Mouse (Mus musculus): ENCODE measurements at regions not wholly inside any gene's neighbourhood (a gene's known extent, or its start where the extent isn't known, plus 50 kb on each side); places are given as distances from the start of the nearest gene placed in this dataset.

DNA sequence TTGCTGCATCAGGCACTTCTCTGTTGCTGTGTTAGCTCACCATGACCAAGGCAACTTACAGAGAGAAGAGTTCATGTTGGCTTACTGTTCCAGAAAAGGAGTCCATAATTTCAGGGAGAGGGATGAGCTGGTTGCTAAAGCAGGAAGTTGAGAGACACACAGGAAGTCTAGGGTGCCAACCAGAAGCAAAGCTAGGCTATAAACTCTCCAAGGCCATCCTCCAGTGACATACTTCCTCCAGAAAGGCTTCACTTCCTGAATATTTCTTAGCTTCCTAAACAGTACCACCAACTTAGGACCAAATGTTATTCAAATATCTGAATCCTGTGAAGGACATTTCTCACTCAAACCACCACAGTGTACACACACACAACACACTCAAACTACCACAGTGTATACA, 2010.6 kb downstream of the A830018L16Rik start:
- intact Hi-C loops (cut with DNase I): no loop called here
- no peak for DNase-seq (ENCODE audit: low spot score in 2 of 2)

DNA sequence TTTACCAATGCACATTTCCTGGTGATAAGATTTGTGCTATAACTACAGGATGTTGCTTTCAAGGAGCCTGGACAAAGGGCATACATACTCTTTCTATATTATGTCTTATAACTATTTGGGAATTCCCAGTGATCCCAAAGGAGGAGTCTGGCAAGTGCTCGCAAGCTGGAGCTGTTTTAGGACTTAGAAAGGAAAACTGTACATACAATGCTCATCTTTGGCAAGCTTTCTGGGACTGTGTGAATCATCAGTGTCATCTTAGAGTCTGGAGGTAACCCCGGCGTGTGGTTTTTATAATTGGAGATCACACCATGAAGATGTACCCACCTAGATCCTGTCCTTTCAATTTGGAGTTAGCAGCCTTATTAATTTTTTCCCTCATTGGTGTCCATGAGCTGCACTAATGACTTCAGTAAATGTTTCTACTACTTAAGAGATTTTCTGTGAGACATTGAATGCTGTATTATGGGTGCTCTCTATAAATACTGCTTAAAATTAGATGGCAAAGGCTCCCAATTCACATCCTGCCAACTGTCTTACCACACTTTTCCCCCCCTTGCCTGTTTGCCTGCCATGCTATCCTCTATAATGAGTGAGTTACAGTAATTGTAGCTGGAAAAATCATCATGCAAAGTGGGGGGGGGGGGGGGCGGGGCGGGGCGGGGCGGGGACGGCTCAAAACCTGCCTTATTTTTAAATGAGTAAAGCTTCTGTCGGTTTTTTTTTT, 2011.9 kb downstream of the A830018L16Rik start:
- peak in 1 of 2 experiments; percentile 32 for DNase-seq (ENCODE audit: low spot score in 2 of 2)
- intact Hi-C loops (cut with DNase I): no loop called here

DNA sequence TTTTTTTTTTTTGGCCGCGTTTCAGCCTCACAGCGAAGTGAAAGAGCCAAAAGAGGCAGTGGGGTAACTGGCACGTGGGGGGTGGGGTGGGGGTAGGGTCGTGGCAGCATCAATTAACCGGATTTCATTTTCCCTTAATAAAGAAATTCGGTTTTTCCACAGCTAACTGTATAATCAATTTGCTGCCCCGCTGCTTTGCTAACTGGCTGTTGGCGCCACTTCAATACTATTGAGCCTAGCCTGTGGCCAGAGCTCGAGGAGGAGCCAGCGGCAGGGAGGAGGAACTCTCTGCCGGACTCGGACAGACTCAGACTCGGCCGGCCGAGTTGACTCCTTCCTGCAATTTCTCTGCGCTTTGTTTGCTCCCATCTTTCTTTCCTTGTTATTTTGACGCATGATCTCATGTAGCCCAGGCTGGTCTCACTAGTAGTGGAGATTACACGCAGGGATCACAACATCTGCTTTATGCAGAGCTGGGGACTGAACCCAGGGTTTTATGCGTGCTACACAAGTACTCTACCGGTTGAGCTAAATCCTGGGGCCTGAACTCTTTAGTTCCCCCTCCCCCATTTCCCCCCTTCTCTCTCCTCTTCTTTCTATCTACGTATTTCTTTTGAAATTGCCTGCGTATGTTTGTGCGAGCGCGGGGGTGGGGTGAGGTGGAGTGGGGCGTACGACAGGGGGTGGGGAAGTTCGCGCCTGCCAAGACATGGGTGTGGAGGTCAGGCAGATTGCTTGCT, 2012.6 kb downstream of the A830018L16Rik start:
- intact Hi-C loops (cut with DNase I): no loop called here
- peak; percentile 27 to 36 for DNase-seq (ENCODE audit: low spot score in 2 of 2)

DNA sequence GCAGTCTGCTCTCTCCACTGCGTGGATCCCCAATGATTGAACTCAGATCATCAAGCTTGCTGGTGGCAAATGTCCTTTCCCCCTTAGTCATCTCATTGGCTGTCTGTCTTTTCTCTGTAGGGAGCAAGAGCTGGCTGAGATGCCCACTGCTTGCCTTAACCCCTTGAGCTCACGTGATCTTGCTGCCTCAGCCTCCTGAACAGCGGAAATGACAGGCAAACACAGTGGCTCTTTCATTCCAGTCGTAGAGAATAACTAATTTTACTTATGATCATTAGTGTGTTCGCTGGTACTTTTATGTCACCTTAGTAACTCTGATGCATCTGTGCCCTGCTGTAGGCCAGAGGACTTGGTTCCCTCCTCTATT, 2013.1 kb downstream of the A830018L16Rik start:
- intact Hi-C loops (cut with DNase I): no loop called here

DNA sequence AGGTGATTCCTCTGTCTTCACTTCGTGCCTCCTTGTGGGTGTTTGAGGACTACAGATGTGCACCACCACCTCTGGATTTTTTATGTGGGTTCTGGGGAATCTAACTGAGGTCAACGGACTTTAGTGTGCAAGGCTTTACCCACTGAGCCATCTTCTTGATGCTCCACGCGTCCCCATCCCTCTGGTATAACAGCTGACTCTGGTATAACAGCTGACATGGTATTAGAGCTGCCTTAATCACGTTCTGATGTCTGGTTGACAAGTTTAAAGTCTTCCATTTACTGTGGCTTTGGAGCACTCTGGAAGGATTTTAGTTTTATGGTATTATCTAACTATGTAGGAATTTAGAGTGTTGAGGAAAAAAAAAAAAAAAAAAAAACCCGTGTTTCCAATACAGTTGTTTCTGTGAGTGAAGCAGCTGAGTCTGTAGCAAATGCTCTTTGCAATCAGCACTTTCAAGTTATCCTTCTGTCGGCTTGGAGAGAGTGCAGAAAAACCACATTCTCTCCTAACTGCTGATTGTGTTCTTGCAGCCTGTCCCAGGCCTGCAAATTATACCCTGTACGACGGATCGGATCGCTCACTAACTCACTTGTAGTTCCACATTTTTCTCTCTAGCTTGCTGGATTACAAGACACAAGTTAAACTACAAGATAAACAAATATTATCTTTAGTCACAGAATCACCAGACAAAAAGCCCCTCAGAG, 2013.7 kb downstream of the A830018L16Rik start:
- DNase-seq (ENCODE audit: low spot score in 2 of 2): peak in 1 of 2 experiments; percentile 4

More for the DNA sequence above, 2013.1 kb downstream of the A830018L16Rik start:
- no peak for DNase-seq (ENCODE audit: low spot score in 2 of 2)

DNA sequence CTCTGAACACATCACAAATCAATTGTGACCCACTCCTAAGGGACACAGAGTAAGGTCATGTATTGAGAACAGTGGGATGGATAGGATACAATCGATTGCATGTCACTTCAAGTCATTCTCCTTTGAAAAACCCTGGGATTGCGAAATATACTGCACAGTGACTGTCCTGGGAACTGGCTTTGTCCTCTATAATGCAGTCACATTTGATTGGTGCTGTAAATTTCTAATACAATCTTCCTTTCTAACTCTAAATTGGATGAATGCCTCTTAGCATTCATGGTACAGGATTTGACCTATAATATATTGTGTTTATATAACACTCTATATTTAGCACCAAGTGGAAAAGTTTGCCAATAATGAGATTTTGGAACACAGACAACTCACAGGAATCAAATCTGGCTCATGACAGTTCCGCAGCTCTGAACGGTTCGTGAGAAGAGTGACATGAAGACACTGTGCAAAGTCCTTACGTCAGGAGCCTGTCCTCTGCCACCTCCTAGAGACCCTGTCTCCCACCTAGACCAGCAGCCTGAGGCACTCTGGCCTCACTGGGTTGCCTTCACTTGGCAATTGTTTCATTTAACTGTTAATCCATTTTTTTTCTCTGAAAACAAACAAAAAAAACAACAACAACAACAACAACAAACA, 2024.0 kb downstream of the A830018L16Rik start:
- intact Hi-C loops (cut with DNase I): no loop called here
- DNase-seq (ENCODE audit: low spot score in 2 of 2): no peak

More for the DNA sequence above, 2013.7 kb downstream of the A830018L16Rik start:
- intact Hi-C loops (cut with DNase I): no loop called here

DNA sequence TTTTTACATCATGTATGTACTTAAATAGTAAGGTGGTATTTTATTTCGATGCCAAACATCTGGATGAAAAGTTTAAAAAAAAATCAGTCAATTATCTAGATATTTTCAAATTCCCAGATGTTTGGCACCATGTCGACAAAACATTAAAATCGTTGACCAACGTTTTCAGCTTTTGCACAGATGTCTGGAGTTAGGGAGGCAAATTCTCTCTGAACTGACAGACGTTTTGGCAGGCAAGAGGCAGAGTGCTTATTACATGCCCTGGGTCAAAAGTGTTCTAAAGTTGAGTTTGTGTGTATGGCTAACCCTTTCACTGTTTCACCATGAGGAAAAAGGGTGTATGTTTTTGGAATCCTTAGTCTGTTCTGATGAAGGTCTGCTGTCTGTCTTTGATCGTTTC, 2028.5 kb downstream of the A830018L16Rik start:
- intact Hi-C loops (cut with DNase I): loop anchor here (5.0 kb wide), 1 partner anchor 45 kb away; no protein-coding TSS in a partner anchor
- DNase-seq (ENCODE audit: low spot score in 2 of 2): no peak

DNA sequence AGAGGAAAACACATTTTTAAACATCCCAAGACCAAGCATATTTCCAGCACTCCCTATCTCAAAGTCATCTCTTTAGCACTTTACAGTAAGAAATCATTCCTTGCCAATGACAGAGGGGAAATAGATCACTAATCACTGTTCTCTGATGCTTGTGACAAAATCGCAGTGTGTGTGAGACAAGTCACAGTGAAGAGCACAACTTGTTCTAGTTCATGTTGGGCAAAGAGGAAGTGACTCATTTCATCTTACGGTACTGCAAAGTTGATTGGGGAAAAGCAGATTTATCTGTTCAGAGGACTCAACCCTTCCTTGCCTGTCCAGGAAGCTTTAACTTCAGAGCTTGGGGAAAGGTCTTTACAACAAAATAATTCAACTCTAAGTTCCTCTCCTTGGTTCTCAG, 2040.6 kb downstream of the A830018L16Rik start:
- intact Hi-C loops (cut with DNase I): no loop called here
- no peak for DNase-seq (ENCODE audit: low spot score in 2 of 2)

DNA sequence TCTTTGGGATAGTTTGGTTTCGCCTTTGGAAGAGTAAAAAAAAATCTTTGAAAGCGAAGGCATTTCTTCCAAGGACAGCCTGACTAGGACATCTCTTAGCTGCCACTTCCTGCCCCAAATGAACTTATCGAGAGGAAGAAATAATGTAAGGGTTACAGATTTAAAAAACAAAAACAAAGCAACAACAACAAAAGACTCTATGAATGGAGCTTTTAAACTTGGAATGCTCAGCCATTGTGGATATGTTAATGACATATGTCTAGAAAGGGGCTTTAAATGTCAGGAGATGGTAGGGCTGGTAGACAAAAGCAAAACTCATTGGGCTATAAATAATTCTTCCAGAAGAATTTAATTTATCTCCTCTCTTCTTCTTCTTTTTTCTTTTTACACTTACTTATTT, 2041.7 kb downstream of the A830018L16Rik start:
- intact Hi-C loops (cut with DNase I): no loop called here
- DNase-seq (ENCODE audit: low spot score in 2 of 2): no peak

DNA sequence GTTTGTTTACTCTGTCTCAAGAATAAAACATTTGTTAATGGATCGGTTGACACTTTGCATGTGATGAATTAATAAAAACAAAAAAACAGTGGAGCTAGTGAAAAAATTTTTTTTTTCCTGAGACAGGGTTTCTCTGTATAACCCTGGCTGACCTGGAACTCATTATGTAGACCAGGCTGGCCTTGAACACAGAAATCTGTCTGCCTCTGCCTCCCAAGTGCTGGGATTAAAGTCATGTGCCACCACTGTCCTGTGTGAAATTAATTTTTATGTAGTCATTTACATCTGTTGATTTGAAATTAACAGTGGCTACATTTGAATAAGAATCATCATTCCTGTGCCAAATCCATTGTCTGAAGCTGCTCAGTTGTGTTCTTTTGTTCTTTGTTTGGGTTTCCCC, 2050.4 kb downstream of the A830018L16Rik start:
- no peak for DNase-seq (ENCODE audit: low spot score in 2 of 2)
- intact Hi-C loops (cut with DNase I): no loop called here

DNA sequence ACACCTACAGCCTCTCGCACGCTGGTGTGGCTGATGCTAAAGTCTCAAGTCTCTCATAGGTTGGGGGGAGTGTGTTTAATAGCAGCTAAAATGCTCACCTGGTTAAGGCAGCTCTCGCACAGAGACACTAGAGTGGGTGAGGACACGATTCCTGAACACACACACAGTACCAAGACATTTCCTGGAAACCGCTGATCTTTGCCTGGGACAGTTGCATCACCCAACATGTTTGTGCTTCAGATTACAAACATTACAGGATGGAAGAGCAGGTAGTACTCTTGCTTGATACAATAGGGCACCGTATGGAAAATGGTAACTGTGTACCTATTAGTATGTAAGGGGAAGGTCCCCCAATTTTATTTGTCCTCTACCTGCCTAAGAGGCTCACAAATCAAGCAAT, 2053.3 kb downstream of the A830018L16Rik start:
- no peak for DNase-seq (ENCODE audit: low spot score in 2 of 2)
- intact Hi-C loops (cut with DNase I): no loop called here

DNA sequence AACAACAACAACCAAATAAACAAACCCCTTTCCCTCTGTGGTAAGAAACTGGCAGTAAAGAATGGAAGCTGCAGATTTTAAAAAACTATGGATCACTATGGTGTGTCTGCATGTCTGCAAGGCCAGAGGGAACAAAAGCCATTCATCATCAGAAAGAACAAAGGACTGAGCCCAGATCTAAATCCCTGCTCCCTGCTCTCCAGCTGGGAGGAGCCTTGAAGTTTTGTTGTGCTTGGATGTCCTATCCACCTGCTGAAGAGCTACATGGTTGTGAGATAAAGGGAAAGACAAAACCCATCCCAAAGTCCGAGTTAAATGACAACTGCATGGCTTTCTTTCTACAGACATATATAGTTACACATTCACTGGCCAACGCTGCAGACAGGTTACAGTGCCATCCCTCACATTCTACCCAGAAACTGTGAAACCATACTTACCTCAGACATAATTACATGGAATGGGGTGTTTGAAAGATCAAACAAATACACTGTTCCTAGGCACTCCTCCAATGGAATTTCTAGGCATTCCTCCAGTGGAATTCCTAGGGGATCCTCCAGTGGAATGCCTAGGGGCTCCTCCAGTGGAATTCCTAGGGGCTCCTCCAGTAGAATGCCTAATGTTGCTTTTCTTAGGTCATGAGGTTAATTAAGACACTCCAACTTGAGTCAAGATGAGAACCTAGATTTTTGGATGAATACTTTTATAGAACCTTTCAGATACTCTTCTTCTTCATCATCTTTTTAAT, 2054.2 kb downstream of the A830018L16Rik start:
- no peak for DNase-seq (ENCODE audit: low spot score in 2 of 2)
- intact Hi-C loops (cut with DNase I): no loop called here

DNA sequence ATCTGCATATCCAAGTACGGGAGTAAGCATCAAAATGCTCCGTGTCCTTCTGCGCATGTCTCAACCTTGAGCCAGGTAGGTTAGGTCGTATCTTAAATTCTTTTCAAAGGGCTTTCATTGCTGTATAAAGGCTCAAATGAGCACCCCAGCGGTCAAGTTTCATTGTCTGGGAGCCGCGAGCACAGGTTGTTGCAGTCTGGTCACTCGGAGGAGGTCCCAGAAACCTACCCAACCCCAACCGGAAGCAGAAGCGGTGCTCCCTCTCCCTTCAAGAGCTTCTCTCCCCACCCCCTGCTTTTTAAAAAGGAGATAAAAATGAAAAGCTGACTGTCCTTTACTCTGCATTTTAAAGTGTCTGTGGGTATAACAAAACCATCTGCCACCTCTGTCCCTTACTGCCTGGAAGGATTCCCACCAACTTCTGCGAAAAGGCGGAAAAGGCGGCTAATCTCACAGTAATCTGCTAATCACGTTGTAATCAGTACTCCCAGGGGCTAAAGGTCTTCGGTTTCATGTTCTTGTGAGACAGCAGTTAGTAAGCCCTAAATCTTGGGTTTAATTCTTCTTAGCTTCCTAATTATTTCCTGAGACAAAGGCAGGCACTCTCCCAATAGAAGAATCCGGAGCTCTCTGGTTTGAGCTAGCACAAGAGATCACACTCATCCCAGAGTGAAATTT, 2081.0 kb downstream of the A830018L16Rik start:
- intact Hi-C loops (cut with DNase I): loop anchor here (10.0 kb wide), 1 partner anchor 340 kb away; no protein-coding TSS in a partner anchor
- DNase-seq (ENCODE audit: low spot score in 2 of 2): peak in 1 of 2 experiments; percentile 2

DNA sequence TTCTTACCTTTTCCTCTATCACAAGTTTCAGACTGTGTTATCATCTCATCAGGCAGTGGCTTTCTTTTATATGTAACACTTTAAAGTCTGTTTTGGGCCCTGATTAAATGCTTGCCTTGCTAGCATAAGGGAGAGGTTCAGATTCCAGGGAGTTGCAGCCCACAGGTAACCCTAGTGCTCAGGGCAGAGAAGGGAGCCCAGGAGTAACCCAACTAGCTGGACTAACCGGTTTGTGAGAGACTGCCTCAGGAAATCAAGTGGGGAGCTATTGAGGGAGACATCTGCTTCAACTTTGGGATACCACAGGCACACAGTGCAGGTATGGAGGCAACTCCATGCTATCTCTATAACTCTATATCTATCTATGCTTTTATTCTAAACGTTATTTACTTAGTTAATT, 2082.5 kb downstream of the A830018L16Rik start:
- intact Hi-C loops (cut with DNase I): loop anchor here (10.0 kb wide), 1 partner anchor 342 kb away; no protein-coding TSS in a partner anchor

DNA sequence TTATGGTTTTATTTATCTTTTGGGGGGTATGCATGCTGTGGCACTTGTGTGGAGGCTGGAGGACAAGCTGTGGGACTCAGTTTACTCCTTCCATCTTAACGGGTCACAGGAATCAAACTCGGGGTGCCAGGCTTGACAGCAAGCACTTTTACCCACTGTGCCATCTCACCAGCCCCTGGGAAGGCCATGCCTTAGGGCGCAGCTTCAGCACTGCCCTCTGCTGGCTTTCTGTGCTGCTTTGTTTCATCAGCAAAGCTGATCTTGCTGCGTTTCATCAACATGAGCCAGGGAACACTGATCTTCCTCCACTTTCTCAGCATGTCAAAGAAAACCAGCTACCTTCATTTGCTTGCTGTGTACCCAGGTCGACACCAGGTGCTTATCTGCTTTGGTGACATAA, 2086.6 kb downstream of the A830018L16Rik start:
- peak; percentile 35 to 55 for DNase-seq (ENCODE audit: low spot score in 2 of 2)
- intact Hi-C loops (cut with DNase I): no loop called here

More for the DNA sequence above, 2082.5 kb downstream of the A830018L16Rik start:
- no peak for DNase-seq (ENCODE audit: low spot score in 2 of 2)

DNA sequence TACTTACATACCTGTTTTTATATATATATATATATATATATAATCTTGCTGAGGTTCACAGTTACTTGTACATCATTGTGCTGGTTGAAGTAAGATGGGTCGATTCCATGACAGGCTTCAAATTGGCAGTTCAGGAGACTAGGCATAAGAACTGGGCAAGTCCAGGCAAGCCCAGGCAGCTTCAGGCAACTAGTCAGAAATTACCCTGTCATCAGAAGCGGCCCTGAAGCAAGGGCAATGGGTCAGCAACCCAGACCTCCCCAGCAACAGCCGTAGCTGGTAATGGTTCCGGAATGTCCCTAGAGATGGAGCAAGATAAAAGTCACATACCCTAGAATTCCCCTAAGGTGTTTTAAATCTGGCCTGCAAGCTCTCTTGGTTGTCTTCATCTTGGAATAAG, 2088.0 kb downstream of the A830018L16Rik start:
- DNase-seq (ENCODE audit: low spot score in 2 of 2): no peak
- intact Hi-C loops (cut with DNase I): no loop called here

DNA sequence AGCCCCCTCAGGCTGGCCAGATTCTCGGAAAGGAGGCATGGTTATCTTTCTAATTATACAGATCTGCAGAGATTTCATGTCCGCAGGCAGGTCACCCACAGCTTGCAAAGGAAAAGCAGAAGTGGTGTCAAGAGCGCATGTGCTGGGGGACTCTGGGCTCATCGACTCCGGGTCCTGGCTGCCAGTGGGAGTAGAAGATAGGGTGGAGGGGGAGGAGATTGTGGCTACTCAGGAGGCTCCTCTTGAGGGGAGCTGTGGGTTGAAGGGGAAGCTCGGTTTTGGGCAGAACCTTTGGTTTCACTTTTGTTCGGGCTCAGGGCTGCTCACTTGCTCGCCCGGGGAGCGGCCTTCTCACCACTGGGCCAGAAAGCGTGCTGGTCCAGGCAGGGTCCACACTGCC, 2099.9 kb downstream of the A830018L16Rik start:
- no peak for DNase-seq (ENCODE audit: low spot score in 2 of 2)
- intact Hi-C loops (cut with DNase I): no loop called here

All from left cerebral cortex, postnatal 25 days (tissue).